Mouse (Mus musculus) Muller cell, postnatal 12 days (primary cell): Measurements from ENCODE around the gene Lrrc36.

Experiments
- DNase-seq: peaks from one replicate; pipeline ENCODE4 v3.0.0-alpha.2; 2015; ENCODE audit errors: inconsistent ontology term

Lrrc36 gene

DNA sequence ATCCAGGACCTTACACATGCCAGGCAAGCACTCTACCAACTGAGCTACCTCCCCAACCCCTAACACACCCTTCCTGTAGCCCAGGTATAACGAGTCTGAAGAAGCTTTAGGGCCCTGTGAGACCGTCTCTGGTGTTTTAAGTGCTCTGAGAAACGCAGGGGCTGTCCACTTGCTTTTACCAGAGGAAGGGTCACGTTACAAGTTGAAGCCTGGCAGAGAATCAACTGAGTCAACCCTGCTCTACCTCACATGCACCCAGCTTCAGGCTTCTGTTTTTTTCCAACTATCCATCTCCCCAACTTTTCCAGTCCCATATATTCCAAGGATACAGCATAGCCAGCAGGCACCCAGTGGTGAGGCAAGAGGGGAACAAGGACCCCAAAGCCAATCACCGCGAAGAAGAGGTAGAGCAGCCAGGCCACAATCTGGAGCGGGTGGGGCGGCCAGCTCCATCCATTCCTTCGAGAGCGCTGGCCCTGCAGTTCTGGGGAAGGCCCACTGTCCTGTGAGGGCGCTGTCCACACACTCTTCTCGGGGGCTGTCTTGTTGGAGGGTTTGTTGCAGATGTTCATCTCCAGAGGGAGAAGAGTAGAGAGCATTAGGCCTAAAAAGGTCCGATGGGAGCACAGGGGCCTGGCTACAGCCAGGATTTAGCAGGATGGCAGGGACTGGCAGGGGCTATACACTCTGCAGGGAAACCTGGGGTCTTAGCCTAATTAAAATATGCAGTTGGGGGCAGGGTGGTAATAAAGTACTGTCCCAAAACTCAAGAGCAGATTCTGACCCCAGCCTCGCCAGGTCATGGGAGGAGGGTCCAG lies 70.0 kb downstream of the Lrrc36 start:
- DNase-seq: peak; percentile 51

DNA sequence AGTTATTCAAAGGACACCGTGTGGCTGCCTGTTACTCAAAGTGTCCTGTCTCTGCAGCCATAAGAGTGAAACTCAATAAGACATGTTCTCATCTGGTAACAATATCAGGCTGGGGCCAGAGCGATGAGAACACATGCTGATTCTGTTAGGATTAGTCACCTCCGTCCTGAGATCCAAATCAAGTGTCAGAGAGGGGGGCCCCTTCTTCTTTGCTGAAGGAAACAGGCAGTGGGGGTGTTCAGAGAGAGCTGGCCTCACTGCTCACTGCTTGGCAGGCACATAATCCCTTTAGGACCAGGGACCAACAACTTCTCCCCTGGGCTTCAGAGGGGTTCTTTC lies 70.6 kb downstream of the Lrrc36 start:
- peak; percentile 54 for DNase-seq

DNA sequence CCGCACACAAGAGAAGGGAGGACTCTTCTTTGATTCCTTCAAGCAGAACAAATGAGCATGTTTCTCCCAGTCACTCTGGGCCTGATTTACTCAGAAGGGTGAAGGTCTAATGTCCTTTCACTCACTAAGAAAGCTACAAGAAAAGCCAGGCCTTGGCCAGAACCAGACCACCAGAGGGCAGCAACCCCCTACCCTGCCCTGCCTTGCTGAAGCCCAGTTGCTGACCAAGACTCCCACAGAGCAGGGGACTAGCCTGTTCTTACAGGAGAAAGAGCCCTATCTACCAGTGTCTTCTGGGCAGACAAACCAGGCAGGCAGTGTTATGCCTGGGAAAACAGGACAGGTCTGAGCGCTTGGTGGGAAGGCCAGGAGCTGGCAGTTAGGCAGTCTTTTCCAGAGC lies 71.0 kb downstream of the Lrrc36 start:
- DNase-seq: peak; percentile 70

DNA sequence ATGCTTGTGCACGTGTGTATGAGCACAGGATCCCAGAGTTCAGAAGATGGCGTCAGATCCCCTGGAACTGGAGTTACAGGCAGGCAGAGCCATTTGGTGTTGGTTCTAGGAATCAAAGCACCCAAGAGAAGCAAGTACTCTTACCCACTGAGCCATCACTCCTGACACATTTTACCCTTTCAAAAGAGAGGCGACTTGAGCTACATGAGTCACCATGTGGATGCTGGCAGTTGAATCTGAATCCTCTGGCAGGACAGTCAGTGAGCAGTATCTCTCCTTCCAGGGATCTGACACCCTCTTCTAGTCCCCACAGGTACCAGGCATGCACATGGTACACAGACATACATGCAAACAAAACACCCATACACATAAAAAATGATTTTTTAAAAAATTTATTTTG lies 74.7 kb downstream of the Lrrc36 start:
- no peak for DNase-seq

DNA sequence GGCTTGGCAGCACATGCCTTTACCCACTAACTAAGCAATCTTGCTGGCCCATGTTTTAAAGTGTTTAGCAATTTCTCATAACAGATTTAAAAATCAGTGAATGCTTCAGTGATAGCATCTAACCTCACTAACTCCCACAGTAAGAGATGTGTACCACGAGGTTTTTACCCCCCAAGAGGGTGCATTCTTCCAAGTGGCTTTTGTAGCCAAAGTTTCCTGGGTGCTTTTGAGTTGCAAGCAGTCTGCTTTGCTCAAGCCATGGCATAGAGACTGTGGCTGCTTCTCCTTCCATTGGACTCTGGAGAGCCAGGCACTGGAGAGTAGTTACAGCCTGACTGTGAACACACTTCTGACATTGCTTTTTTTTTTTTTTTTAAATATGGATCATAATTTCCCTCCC lies 75.9 kb downstream of the Lrrc36 start:
- no peak for DNase-seq

DNA sequence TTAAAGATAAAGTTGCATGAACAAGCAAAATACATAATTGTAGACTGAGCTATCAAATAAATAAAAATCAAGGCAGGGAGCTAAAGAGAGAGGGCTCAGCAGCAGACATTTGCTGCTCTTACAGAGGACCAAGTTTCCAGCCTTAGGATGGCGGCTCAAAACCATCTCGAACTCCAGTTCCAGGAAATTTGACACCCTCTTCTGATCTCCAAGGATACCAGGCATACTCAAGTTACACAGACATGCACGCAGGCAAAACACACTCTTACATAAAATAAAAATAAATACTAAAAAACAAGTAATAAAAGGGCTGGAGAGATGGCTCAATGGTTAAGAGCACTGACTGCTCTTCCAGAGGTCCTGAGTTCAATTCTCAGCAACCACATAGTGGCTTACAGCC lies 80.1 kb downstream of the Lrrc36 start:
- no peak for DNase-seq

DNA sequence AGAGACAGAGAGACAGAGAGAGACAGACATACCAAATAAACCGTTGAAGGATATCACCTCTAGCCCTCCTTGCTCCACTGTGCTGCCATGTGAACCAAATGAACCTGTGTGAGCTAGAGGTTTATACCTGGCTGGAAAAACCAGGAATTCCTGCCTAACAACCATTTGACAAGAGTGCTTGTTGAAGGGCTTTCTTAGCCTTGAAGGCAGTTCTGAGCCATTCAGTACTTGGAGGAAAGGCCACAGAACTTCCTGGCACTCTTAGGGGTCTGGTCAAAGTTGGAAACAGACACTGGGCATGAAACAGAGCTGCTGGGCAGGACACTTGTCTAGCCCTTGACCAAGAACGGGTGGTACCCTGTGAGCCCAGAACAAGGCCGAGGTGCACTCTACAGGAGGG lies 81.2 kb downstream of the Lrrc36 start:
- no peak for DNase-seq

DNA sequence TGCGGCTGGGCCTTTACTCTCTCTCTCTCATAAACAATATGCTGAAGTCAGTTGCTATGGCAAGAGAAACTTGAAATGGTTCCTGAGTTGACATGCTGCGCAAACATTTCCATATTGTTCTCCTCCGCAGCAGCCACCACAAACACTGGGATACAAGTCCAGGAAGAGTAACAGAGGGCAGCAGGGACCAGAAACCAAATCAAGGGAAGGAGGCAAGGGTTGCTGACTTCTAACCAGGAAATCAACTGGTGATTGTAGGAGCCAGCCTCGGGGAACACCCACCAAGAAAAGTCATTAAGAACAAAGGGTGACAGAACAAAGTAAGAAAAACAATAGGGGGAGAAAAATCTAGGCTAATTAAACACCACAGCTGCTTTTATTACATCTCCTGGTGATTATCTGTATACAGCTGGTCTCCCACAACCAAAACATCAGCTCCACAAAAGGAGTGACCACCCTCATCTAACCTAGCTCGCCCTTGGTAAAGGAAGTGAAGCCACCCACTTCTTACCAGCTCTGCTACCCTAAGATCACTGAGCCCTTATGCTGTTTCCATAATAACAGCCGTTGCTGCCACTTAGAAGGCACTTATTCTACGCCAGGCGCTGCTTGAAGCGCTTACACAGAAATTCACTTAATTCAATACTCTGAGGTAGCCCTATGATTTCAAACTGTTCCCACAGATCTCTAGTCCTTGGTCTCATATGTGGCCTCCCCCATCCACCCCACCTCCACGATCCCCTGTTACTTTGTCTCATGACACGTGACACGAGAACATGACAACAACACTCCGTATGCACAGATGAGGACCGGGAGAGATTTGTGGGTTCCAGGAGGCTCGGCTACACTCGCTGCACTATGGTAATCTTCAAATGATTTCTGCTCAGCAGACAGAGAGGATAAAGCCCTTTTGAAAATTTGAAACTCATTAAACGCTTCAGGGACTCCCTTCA lies 82.3 kb downstream of the Lrrc36 start:
- peak; percentile 29 for DNase-seq

DNA sequence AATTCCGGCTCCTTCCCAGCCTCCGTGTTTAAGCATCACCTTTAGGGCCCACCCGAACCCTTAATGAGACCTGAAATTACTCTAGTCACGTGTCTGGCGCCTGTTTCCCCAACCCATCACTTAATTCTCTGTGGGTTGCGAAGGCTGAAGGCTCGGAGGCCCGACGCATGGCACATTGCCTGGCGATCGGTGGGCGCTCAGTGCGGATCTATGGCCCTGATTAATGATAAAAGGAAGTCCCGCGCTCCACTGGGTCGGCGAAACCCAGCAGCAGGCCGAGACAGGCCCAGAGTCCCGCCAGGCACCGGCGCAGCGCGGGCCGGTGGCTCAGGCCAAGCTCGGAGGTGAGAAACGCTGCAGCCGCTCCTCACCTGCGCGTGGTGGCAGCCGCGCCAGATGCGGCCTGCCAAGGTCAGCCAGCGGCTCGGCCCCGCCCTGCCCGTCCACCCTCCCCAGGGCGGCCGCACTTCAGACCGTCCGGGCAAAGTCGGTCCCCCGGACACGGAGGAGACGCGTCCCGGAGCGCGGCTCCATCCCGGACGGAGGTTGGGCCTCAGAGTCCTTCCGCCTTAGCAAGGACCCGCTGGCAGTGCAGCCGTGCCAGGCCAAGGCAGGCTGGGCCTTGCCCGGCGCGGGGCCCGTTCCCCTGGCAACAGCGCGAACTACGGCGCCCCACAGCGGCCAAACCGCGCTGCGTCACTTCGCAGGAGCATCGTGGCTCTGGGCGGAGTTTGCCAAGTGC lies 83.2 kb downstream of the Lrrc36 start, which contains the start of gene Zdhhc1:
Gene Zdhhc1 (minus strand): TSS at position 464 of the 742 bp plus-strand sequence.
- peak; percentile 85 for DNase-seq

DNA sequence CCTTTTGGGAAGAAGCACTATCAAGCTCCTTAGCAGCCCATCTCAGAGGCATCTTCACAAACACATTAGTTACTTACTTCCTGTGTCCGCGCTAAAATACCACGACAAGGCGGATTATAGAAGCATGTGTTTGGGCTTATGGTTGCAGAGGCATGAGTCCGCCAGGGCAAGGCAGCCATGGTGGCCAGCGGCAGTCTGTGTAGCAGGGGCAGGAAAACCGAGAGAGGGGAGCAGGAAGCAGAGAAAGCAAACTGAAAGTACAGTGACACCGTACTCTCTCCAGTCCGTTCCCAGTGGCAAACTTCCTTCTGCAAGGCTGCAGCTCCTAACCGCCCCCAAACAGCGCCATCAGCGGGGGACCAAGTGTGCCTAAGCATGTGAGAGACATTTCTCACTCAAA lies 86.4 kb downstream of the Lrrc36 start:
- no peak for DNase-seq

DNA sequence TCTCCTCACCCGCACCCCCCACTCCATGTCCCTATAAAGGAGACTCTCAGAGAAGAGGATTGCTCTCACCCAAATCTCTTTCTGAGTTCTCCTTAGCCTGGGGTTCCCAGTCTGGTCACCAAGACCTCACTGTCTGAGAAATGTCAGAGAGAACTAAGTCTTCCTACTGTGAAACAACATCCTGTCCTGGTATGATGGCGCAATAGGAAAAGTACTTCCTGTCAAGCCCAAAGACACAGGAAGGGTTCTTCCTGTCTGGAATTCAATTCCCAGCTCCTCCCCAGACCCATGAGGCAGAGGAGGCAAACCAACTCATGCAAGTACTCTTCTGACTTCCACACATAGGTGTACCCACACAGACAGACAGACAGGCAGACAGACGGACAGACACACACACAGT lies 91.2 kb downstream of the Lrrc36 start:
- DNase-seq: no peak

DNA sequence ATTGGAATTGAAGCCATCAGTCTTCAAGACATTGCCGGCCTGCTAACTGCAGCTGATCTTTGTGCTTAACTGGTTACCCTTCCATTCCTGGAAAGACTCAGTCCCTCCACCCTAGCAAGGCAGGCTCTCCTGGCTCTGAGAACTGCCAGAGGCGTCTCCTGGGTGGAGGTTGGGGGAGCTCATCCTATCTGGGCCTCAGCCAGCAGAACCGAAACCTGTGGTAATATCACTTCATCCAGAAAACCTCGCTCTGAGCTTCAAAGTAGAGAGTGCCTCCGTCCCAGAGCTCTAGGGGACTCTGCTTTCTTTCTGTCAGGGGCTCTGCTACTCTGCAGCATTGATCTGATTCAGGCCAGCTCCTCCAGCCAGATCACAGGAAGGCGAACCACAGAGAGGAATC lies 93.6 kb downstream of the Lrrc36 start:
- no peak for DNase-seq

DNA sequence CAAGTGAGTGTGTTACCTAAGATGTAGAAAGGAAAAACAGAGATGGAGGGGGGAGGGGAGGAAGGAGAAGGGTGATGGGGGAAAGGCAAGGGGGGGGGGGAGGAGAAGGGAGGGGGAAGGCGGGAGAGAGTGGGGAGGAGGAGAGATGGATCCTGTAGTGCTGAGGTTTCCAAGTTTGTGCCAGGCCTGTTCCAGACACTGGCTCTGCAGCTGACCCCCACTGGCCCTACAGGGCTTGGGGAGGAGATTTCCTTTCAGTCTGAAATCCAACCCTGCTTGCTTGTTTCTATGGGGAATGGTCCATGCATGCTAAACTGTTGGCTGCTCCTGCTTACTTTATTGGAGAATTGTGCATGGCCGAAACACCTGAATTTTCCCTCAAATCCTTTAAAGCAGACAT lies 95.4 kb downstream of the Lrrc36 start:
- no peak for DNase-seq

DNA sequence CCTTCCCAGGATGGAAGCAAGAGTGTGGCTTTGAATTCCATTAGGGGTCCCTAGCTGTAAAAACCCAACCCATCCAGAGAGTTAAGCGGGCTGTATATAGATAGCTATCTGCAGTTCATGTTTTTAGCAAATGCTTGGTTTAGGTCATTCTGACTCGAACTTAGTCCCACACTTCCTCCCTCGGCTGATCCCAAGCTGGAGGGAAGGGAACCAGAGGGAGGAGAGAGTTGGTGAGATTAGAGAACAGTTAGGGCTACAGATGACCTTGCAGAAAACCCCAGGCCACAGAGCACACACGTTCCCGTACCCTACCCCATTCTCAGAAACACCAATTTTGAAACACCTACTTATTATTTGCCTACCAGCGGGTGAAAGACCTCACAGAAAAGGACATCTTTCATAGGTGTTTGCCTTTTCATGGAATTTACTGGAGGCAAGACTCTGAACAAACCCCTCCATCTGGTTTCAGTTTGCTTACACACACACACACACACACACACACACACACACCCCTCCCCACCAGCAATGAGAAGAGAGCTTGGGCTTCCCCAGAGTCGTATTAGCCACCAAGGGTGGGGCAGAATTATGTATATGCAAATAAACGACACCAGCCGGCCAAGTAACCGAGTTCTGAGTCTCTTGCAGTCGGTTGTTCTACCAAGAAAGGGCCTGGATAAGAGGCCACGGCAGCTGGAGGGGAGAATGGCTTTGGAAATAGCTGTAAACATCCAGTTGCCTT lies 96.8 kb downstream of the Lrrc36 start:
- DNase-seq: no peak
